Mouse (Mus musculus) hindbrain, embryonic 16.5 days (tissue): ENCODE data around the gene Erbb4. TPM values are rescaled to one million over a fixed set of nuclear protein-coding genes. Genes with fewer than 3 reads are reported as not detected.
"Not testable (repeated sequence)": the region's sequence is repeated elsewhere in the genome, so short reads cannot be mapped to it uniquely, and the experiment has no call there.

Experiments
- ATAC-seq: fragments of 200-750 bp; cut with Nextera tagmentation; 2 replicates; pipeline ENCODE4 v1.8.0; 2017; ENCODE audit warnings: moderate TSS enrichment, moderate library complexity
- H3K27ac ChIP-seq: fragments of 300-500 bp; sonication (generic); 2 replicates; pipeline ENCODE4 v1.5.1; 2014; ENCODE audit warnings: low read depth, mild to moderate bottlenecking, control low read depth, low read length, moderate library complexity
- H3K27me3 ChIP-seq: fragments of 300-500 bp; sonication (generic); replicated peaks from 2 replicates; pipeline ENCODE4 v1.6.1; 2014; ENCODE audit warnings: low read length; ENCODE audit not compliant: control insufficient read depth, insufficient read depth
- H3K36me3 ChIP-seq: fragments of 300-500 bp; sonication (generic); 2 replicates; pipeline ENCODE4 v1.6.1; 2014; ENCODE audit warnings: mild to moderate bottlenecking, low read length, moderate library complexity, mixed read lengths; ENCODE audit not compliant: control insufficient read depth, insufficient read depth
- H3K4me1 ChIP-seq: fragments of 300-500 bp; sonication (generic); 2 replicates; pipeline ENCODE4 v1.6.1; 2014; ENCODE audit warnings: low read depth, low read length; ENCODE audit not compliant: control insufficient read depth, insufficient read depth
- H3K4me2 ChIP-seq: fragments of 300-500 bp; sonication (generic); 2 replicates; pipeline ENCODE4 v1.6.1; 2014; ENCODE audit warnings: mild to moderate bottlenecking, low read length, control low read depth, moderate library complexity
- H3K4me3 ChIP-seq: fragments of 300-500 bp; sonication (generic); 2 replicates; pipeline ENCODE4 v1.5.1; 2014; ENCODE audit warnings: mild to moderate bottlenecking, low read length, control low read depth, moderate library complexity
- H3K9ac ChIP-seq: fragments of 300-500 bp; sonication (generic); 2 replicates; pipeline ENCODE4 v1.6.1; 2014; ENCODE audit warnings: low read depth, mild to moderate bottlenecking, control low read depth, low read length, moderate library complexity
- H3K9me3 ChIP-seq: fragments of 300-500 bp; sonication (generic); 2 replicates; pipeline ENCODE4 v1.6.1; 2014; ENCODE audit warnings: mild to moderate bottlenecking, low read length, moderate library complexity; ENCODE audit not compliant: control insufficient read depth
- WGBS: fragments of 180-500 bp; shearing (Covaris S2); extraction: QIAGEN DNeasy Blood & Tissue Kit; methylation state at CpG from one replicate; pipeline ENCODE4 v1.1.7; 2014; 5-methylcytosine and 5-hydroxymethylcytosine counted together
- polyA plus RNA-seq: library from polyadenylated mRNA; unstranded; fragments of >200 nt; fragmentation: Nextera tagmentation; extraction: Ambion mirVana; gene quantifications from 2 replicates; pipeline ENCODE4 v1.2.1, GENCODE M21; 2015

The Erbb4 gene
- polyA plus RNA-seq, 1 experiment from 2014 or later: 14.7 TPM

DNA sequence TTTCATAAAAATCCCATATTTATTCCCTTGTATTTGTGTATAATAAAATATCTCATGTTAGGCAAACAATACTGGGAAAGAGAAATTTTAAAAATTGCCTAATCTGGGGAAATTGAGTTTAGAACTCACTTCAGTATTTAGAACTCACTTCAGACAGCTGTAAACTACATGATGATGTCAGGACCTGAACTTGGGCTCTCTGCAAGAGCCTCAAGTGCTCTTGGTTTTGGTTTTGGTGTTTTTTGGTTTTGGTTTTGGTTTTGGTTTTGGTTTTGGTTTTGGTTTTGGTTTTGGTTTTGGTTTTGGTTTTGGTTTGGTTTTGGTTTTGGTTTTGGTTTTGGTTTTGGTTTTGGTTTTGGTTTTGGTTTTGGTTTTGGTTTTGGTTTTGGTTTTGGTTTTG is 341.8 kb downstream of the Erbb4 start:
- not testable (repeated sequence) for H3K9ac ChIP-seq, H3K4me2 ChIP-seq, H3K4me1 ChIP-seq, H3K27ac ChIP-seq, ATAC-seq, H3K27me3 ChIP-seq, H3K36me3 ChIP-seq, H3K9me3 ChIP-seq, H3K4me3 ChIP-seq

DNA sequence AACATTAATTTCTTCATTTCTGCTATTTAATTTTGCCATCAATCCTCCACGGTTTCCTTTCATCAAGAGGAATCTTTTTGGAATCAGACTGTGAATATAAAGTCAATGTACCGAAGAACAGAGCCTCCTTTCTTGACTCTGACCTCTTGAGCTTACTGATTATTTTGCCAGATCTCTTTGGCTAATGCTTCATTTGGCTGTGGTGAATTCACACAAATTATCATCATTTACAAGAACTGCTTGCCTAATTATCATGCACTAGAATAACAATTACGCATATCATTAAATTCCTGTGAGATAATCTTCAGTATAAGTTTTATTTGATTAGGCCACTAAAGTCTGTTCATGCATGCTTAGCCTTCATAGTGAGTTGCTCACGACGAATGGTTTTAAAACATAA is 345.4 kb downstream of the Erbb4 start:
- no peak overlapping the region for H3K27ac ChIP-seq
- no peaks in the 10 kb centered on the region for H3K36me3 ChIP-seq

DNA sequence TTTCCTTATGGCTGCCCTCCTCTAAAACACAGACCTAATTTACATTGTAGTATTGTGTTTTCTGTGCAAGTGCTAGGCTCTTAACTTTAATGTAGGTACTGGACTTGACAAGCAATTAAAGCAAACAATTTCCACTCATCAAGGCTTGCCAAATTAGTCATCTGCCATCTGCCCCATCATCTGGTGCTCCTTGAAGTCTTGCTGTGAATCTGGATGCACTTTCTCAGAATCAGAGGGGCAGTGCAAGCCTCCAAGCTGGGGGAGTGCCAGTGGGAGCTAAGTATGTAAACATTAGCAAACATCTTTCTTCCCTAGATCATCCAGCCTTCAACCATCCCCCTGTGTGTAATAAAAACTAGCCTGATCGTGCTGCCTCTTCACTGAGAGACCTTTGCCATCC is 358.9 kb downstream of the Erbb4 start:
- Histone ChIP-seq H3K27ac (no peak overlapping the region), H3K9me3 (no peaks in the 10 kb centered on the region), H3K4me2 (no peak overlapping the region), H3K36me3 (no peaks in the 10 kb centered on the region), H3K9ac (no peak overlapping the region), H3K4me1 (no peaks in the 10 kb centered on the region), H3K27me3 (no peaks in the 10 kb centered on the region), H3K4me3 (no peak overlapping the region)
- 21% methylated on average over 1 of the region's 1 CpGs for WGBS
- ATAC-seq: peak; percentile 90

More for the DNA sequence above, 345.4 kb downstream of the Erbb4 start:
- 63% methylated on average over 5 of the region's 5 CpGs for WGBS
- H3K9ac ChIP-seq: no peak overlapping the region
- no peak overlapping the region for H3K4me2 ChIP-seq
- H3K4me1 ChIP-seq: no peaks in the 10 kb centered on the region
- no peak overlapping the region for H3K4me3 ChIP-seq
- ATAC-seq: no peak
- no peaks in the 10 kb centered on the region for H3K9me3 ChIP-seq
- H3K27me3 ChIP-seq: no peaks in the 10 kb centered on the region

DNA sequence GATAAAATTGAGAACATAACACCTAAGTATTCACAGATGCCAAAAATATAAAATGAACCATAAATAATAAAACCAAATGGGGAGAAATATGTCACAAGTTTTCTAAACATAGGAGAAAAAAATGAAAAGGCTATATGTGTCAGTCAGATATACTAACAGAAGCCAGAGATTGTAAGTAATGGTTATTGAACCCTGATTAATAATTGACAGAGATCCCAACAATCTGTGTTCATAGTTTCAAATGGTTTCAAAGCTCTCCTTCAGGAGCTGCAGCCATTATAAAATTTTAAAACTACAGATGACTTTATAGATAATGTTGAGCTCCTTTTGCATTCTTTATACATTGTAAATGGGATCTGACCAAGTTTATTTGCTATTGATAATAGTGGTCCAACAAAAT is 426.4 kb downstream of the Erbb4 start:
- Histone ChIP-seq H3K9ac (no peak overlapping the region), H3K9me3 (no peaks in the 10 kb centered on the region)

DNA sequence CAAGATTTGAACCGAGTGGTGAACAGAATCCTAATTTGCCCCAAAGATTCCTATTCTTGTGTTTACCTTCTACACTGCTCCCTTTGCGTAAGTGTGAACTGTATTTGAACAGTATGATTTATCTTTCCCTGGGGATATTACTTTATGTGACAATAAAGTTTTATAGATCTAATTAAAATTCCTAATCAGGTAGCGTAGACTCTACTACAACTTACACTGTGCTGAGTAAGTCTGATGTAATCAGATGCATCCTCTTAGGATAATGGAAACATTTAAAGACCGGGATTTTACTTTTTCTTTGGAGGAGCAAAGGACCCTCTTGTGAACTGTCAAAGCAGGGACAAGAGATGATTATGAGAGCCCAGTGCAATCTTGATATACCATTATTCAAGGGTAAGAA is 433.2 kb downstream of the Erbb4 start:
- no peak overlapping the region for H3K27ac ChIP-seq
- no peaks in the 10 kb centered on the region for H3K9me3 ChIP-seq
- H3K4me3 ChIP-seq: no peak overlapping the region
- no peaks in the 10 kb centered on the region for H3K27me3 ChIP-seq
- no peaks in the 10 kb centered on the region for H3K36me3 ChIP-seq
- H3K9ac ChIP-seq: no peak overlapping the region
- no peak for ATAC-seq
- H3K4me2 ChIP-seq: no peak overlapping the region
- H3K4me1 ChIP-seq: no peaks in the 10 kb centered on the region
- WGBS: 86% methylated on average over 4 of the region's 4 CpGs

More for the DNA sequence above, 426.4 kb downstream of the Erbb4 start:
- Histone ChIP-seq H3K4me2 (no peak overlapping the region), H3K27me3 (no peaks in the 10 kb centered on the region), H3K36me3 (no peaks in the 10 kb centered on the region), H3K27ac (no peak overlapping the region), H3K4me3 (no peak overlapping the region), H3K4me1 (no peaks in the 10 kb centered on the region)
- ATAC-seq: no peak

DNA sequence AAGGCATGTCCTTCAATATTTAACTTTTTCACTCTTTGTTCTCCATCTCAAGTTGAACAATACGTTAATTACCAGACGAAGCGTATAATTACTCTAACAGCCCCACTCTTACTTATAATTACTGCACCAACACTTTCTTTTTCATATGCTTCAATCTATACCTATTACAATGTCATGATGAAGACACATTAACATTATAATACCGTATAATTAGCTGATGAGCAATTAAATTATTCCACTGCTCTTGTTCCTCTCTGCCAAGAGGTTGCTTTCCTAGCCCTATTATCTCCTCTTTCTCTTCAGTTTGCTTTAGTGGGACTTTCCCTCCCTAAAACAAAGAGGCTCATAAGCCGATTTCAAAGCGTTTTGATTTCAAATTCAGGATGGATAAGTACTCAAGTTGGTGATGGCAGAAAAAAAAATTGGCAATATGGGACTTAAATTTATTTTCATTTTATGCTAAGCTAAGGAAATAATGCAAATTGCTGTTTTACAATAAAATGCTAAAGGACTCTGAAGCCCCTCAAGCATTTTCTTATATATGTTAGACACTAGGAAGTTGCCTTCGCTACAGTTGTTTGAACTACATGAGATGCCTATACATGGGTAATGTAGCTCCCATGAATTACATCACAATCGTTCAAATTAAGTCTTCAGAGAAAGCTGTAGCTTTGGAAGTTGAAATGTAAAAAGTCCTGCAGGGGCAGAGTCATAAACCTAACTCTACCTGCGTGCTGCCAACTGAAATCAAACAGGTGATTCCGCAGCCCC is 440.8 kb downstream of the Erbb4 start:
- Histone ChIP-seq H3K9ac (no peak overlapping the region), H3K27me3 (no peaks in the 10 kb centered on the region), H3K27ac (no peak overlapping the region), H3K4me2 (no peak overlapping the region), H3K4me1 (no peaks in the 10 kb centered on the region), H3K4me3 (no peak overlapping the region), H3K9me3 (no peaks in the 10 kb centered on the region), H3K36me3 (no peaks in the 10 kb centered on the region)
- 78% methylated on average over 10 of the region's 10 CpGs for WGBS
- no peak for ATAC-seq

DNA sequence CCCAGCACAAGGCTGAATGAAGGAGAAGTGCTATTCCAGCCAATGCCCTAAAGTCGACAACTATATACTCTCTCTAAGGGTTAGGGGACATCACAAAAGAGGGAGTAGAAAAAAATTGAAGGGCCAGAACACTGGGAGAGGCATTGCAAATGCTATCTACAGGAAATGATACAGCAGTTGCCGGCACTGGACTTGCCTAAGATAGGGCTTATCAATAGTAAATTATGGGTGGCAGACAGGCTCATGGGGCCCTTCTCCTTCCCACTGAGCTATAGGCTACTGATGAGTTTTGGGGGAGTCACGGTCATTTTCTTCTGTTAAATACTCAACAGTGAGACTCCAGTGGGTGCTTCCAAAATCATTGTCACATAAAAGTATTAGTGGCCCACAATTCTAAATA is 517.4 kb downstream of the Erbb4 start:
- H3K36me3 ChIP-seq: no peaks in the 10 kb centered on the region
- no peaks in the 10 kb centered on the region for H3K9me3 ChIP-seq
- H3K4me1 ChIP-seq: no peaks in the 10 kb centered on the region
- H3K4me2 ChIP-seq: no peak overlapping the region
- H3K27ac ChIP-seq: no peak overlapping the region
- no peaks in the 10 kb centered on the region for H3K27me3 ChIP-seq
- ATAC-seq: no peak
- no peak overlapping the region for H3K9ac ChIP-seq
- no peak overlapping the region for H3K4me3 ChIP-seq
- WGBS: 91% methylated on average over 3 of the region's 3 CpGs

DNA sequence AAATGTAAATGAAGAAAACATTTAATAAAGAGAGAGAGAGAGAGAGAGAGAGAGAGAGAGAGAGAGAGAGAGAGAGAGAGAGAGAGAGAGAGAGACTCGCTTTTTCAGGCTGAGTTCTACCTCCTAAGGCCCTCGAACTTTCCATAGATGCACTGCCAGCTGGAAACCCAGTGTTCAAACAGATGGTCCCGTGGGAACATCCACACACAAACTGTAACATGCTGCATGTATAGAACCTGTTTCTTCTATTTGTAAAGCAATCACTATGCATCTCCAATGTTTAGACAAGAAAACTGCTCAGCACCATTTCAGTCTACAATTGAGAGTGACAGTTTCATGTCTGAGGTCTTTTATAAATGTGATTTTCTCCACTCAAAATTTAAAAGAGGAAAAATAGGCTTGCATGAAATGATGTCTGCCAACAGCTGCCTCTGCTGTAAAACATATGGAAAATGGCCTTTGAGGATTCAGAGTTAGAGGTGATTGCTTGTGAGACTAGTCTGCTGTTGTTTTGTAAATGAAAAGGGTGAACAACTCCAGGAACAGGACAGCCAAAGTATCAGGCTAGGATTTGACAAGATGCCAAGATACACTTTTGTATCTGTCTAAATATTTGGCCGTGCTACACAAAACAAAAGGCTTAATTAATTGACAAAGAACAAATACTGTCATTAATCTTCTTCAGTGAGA is 533.9 kb downstream of the Erbb4 start:
- no peak overlapping the region for H3K4me2 ChIP-seq
- H3K27me3 ChIP-seq: no peaks in the 10 kb centered on the region
- ATAC-seq: no peak
- H3K9ac ChIP-seq: no peak overlapping the region
- WGBS: 41% methylated on average over 4 of the region's 4 CpGs
- H3K27ac ChIP-seq: no peak overlapping the region
- H3K4me1 ChIP-seq: no peaks in the 10 kb centered on the region
- H3K4me3 ChIP-seq: no peak overlapping the region
- H3K9me3 ChIP-seq: no peaks in the 10 kb centered on the region
- no peaks in the 10 kb centered on the region for H3K36me3 ChIP-seq

DNA sequence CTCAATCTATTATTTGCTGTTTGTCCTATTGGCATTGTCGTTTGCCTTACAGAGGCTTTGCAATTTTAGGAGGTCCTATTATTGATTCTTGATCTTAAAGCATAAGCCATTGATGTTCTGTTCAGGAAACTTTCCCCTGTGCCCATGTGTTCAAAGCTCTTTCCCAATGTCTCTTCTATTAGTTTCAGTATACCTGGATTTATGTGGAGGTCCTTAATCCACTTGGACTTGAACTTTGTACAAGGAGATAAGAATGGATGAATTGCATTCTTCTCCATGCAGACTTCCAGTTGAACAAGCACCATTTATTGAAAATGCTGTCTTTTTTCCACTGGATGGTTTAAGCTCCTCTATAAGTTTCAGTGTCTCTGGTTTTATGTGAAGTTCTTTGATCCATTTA is 536.9 kb downstream of the Erbb4 start:
- H3K27me3 ChIP-seq: no peaks in the 10 kb centered on the region
- H3K4me1 ChIP-seq: no peaks in the 10 kb centered on the region
- H3K36me3 ChIP-seq: no peaks in the 10 kb centered on the region
- WGBS: 94% methylated on average over 1 of the region's 1 CpGs
- H3K9ac ChIP-seq: no peak overlapping the region
- H3K9me3 ChIP-seq: no peaks in the 10 kb centered on the region
- H3K4me2 ChIP-seq: no peak overlapping the region
- no peak overlapping the region for H3K4me3 ChIP-seq
- H3K27ac ChIP-seq: no peak overlapping the region
- ATAC-seq: no peak
